ENCODE assay signal across 8 mouse cellular contexts in genomic region chr2:173595374-173595781, GRCm38 (mm10). TPM values are rescaled to one million over a fixed set of nuclear protein-coding genes. Genes with fewer than 3 reads are reported as not detected.
DNase-seq lines count a peak whose midpoint lies in the region; ATAC-seq and TF ChIP-seq lines count a peak whose summit lies in the region.
"Had no signal": no experiment of that assay in that cellular context is flagged by ENCODE, and none has a peak within 500 bp of the region (broad histone marks: within the 10 kb centered on the region; RNA-seq: fewer than 3 reads in every experiment).

No protein-coding gene starts in this region.

- ATAC-seq in kidney, postnatal 0 days (replicated peaks; ENCODE audit: low FRiP score, low read depth), result no peak

- 0 out of 2 replicates have a peak, but pooled peaks cover 11% of the 10 kb centered on the region for H3K36me3 ChIP-seq in kidney, postnatal 0 days (ENCODE audit: insufficient read depth, low read length)

- H3K4me2 ChIP-seq in kidney, postnatal 0 days (ENCODE audit: low read length), result no peak overlapping the region

- DNase-seq in kidney, postnatal 0 days (ENCODE audit: low spot score), result no peak
- no peak for DNase-seq in kidney, postnatal 14 days
- peak; percentile 76 for DNase-seq in CD4-positive, CD25-positive, alpha-beta regulatory T cell, adult 2 months (ENCODE audit: low read depth, low spot score)
- DNase-seq in NIH3T3 (ENCODE audit: low read depth), result peak; percentile 36
- peak; percentile 77 for DNase-seq in naive thymus-derived CD4-positive, alpha-beta T cell, adult 2 months (ENCODE audit: low read depth)
- DNase-seq in frontal cortex, postnatal 14 days (ENCODE audit: low spot score in 2 of 2), result no peak
- no peak for DNase-seq in kidney, postnatal 4 days
- DNase-seq: gastrocnemius, postnatal 10 days had no signal

- H3K9me3 ChIP-seq in kidney, postnatal 0 days (replicated peaks; ENCODE audit: low read length), result no peaks in the 10 kb centered on the region

- TF ChIP-seq CTCF in kidney, postnatal 0 days (IDR thresholded peaks at IDR 0.05; ENCODE audit: low read depth), result peak; percentile 57

- H3K27me3 ChIP-seq in kidney, postnatal 0 days (ENCODE audit: insufficient read depth, low read length), result no peaks in the 10 kb centered on the region

- 57% methylated on average over 10 of the region's 10 CpGs for WGBS in kidney, postnatal 0 days

- H3K4me1 ChIP-seq in kidney, postnatal 0 days (replicated peaks; ENCODE audit: insufficient read depth, low read length), result no peaks in the 10 kb centered on the region

- no peak overlapping the region for H3K4me3 ChIP-seq in kidney, postnatal 0 days (replicated peaks; ENCODE audit: low read depth, low read length)

- no peak overlapping the region for H3K9ac ChIP-seq in kidney, postnatal 0 days (ENCODE audit: low read depth, low read length)

- no peak overlapping the region for H3K27ac ChIP-seq in kidney, postnatal 0 days

RNA-seq across cellular contexts. Expression of gene Ankrd60, which starts 17.2 kb away (rescaled TPM):
- polyA plus RNA-seq in kidney, postnatal 0 days (2015; fragmentation: Nextera tagmentation; extraction: Ambion mirVana), result not detected in 2 replicates

Comparison
In these comparisons a context has a peak if more than half of its experiments do, and no peak if none do; other contexts are left out.
1. DNase-seq: peak in CD4-positive, CD25-positive, alpha-beta regulatory T cell, adult 2 months (single experiment), NIH3T3 (single experiment) and naive thymus-derived CD4-positive, alpha-beta T cell, adult 2 months (single experiment); none in kidney, postnatal 0 days (single experiment), kidney, postnatal 14 days (single experiment), frontal cortex, postnatal 14 days (0 of 2) and kidney, postnatal 4 days (0 of 2).